Mouse (Mus musculus) cortical plate, adult 2 months (tissue): ENCODE results near the gene Gm26657.

Source experiments
- CTCF ChIP-seq: fragments of 200-500 bp; IDR thresholded peaks from 2 replicates; pipeline ENCODE4 v1.5.1; 2011; ENCODE audit warnings: mild to moderate bottlenecking, control low read depth, low read length; ENCODE audit not compliant: insufficient read depth; ENCODE audit errors: extremely low read depth
- POLR2A ChIP-seq: fragments of 200-500 bp; IDR thresholded peaks from 2 replicates; pipeline ENCODE4 v1.6.1; 2011; ENCODE audit warnings: mild to moderate bottlenecking, low read length, control low read depth; ENCODE audit not compliant: insufficient read depth; ENCODE audit errors: extremely low read depth

GRCm38 (mm10) chr4:56757693-56758092 is 17.8 kb downstream of the Gm26657 start:
- TF ChIP-seq POLR2A: no peak
- TF ChIP-seq CTCF: no peak
